Mouse (Mus musculus) brain, embryonic 14.5 days (tissue): ENCODE measurements at regions not wholly inside any gene's neighbourhood (a gene's known extent, or its start where the extent isn't known, plus 50 kb on each side); places are given as distances from the start of the nearest gene placed in this dataset.
A peak's percentile ranks its signal among the peaks of the same experiment; 100 is the strongest.

Source experiments
- DNase-seq: peaks from one replicate; pipeline ENCODE4 v3.0.0-alpha.2; 2011; ENCODE audit warnings: low read depth
- CTCF ChIP-seq: fragments of 200-500 bp; IDR thresholded peaks from 2 replicates; pipeline ENCODE4 v1.5.1; 2012; ENCODE audit warnings: inconsistent platforms, mild to moderate bottlenecking, moderate library complexity, borderline replicate concordance; ENCODE audit not compliant: insufficient read depth, insufficient read length; ENCODE audit errors: extremely low read depth
- POLR2A ChIP-seq: fragments of 200-500 bp; IDR thresholded peaks from 2 replicates; pipeline ENCODE4 v1.6.1; 2012; ENCODE audit warnings: mild to moderate bottlenecking, inconsistent platforms, borderline replicate concordance; ENCODE audit not compliant: poor library complexity, insufficient read depth, insufficient read length, severe bottlenecking; ENCODE audit errors: extremely low read depth

GRCm38 (mm10) chr10:67657305-67657704 is 108.5 kb upstream of the Ado start:
- TF ChIP-seq POLR2A (no peak), CTCF (no peak)
- no peak for DNase-seq

GRCm38 (mm10) chr10:67654518-67654917 is 105.8 kb upstream of the Ado start:
- DNase-seq: peak; percentile 14
- TF ChIP-seq CTCF (no peak), POLR2A (no peak)

GRCm38 (mm10) chr10:67652300-67652699 is 103.5 kb upstream of the Ado start:
- DNase-seq: no peak
- TF ChIP-seq CTCF (no peak), POLR2A (no peak)

GRCm38 (mm10) chr10:67651386-67651785 is 102.6 kb upstream of the Ado start:
- TF ChIP-seq POLR2A (no peak), CTCF (no peak)
- no peak for DNase-seq

- DNase-seq: peak; percentile 31
- TF ChIP-seq CTCF: no peak
- no peak for TF ChIP-seq POLR2A
These were observed 99.3 kb upstream of the Ado start for GRCm38 (mm10) chr10:67647777-67648727.

GRCm38 (mm10) chr10:67646659-67647559 is 98.2 kb upstream of the Ado start:
- no peak for TF ChIP-seq CTCF
- no peak for TF ChIP-seq POLR2A
- peak; percentile 63 for DNase-seq

- TF ChIP-seq CTCF: no peak
- TF ChIP-seq POLR2A: no peak
- no peak for DNase-seq
These were observed 97.1 kb upstream of the Ado start for GRCm38 (mm10) chr10:67645821-67646220.

GRCm38 (mm10) chr10:67644280-67644679 is 95.5 kb upstream of the Ado start:
- no peak for DNase-seq
- no peak for TF ChIP-seq POLR2A
- no peak for TF ChIP-seq CTCF

- no peak for DNase-seq
- no peak for TF ChIP-seq POLR2A
- TF ChIP-seq CTCF: no peak
These were observed 94.9 kb upstream of the Ado start for GRCm38 (mm10) chr10:67643685-67644084.

- DNase-seq: no peak
- TF ChIP-seq POLR2A (no peak), CTCF (peak; percentile 35; the same call in 1 of the 2 replicates)
These were observed 88.6 kb upstream of the Ado start for GRCm38 (mm10) chr10:67637339-67637738.

- TF ChIP-seq CTCF (no peak), POLR2A (no peak)
These were observed 87.8 kb upstream of the Ado start for GRCm38 (mm10) chr10:67636569-67636968.

More at GRCm38 (mm10) chr10:67636569-67636968, 87.8 kb upstream of the Ado start:
- DNase-seq: peak; percentile 47
